Mouse (Mus musculus) liver, postnatal 0 days (tissue): ENCODE measurements around the gene Arid4b. TPM values are rescaled to one million over a fixed set of nuclear protein-coding genes. Genes with fewer than 3 reads are reported as not detected.

Source experiments
- ATAC-seq: fragments of 200-750 bp; cut with Nextera tagmentation; 2 replicates; pipeline ENCODE4 v1.8.0; 2017; ENCODE audit warnings: mild to moderate bottlenecking, moderate library complexity
- DNase-seq: peaks from one replicate; pipeline ENCODE4 v3.0.0-alpha.2; 2016
- H3K27ac ChIP-seq: fragments of 300-500 bp; sonication (generic); 2 replicates; pipeline ENCODE4 v1.5.1; 2014; ENCODE audit warnings: antibody characterized with exemption, moderate library complexity, mild to moderate bottlenecking, low read depth
- H3K27me3 ChIP-seq: fragments of 300-500 bp; sonication (generic); 2 replicates; pipeline ENCODE4 v1.6.1; 2014; ENCODE audit warnings: low read length, control low read depth, mixed read lengths; ENCODE audit not compliant: insufficient read depth
- H3K36me3 ChIP-seq: fragments of 300-500 bp; sonication (generic); replicated peaks from 2 replicates; pipeline ENCODE4 v1.6.1; 2014; ENCODE audit warnings: mild to moderate bottlenecking, control low read depth, low read length, moderate library complexity, mixed read lengths; ENCODE audit not compliant: insufficient read depth
- H3K4me1 ChIP-seq: fragments of 300-500 bp; sonication (generic); 2 replicates; pipeline ENCODE4 v1.6.1; 2014; ENCODE audit warnings: antibody characterized with exemption, mild to moderate bottlenecking, control low read depth; ENCODE audit not compliant: insufficient read depth
- H3K4me2 ChIP-seq: fragments of 300-500 bp; sonication (generic); 2 replicates; pipeline ENCODE4 v1.6.1; 2014; ENCODE audit warnings: low read depth, mild to moderate bottlenecking, low read length, moderate library complexity, mixed read lengths
- H3K4me3 ChIP-seq: fragments of 300-500 bp; sonication (generic); 2 replicates; pipeline ENCODE4 v1.5.1; 2014; ENCODE audit warnings: low read depth, low read length
- H3K9ac ChIP-seq: fragments of 300-500 bp; sonication (generic); replicated peaks from 2 replicates; pipeline ENCODE4 v1.6.1; 2014; ENCODE audit warnings: mild to moderate bottlenecking, moderate library complexity
- H3K9me3 ChIP-seq: fragments of 300-500 bp; sonication (generic); 2 replicates; pipeline ENCODE4 v1.6.1; 2016; ENCODE audit warnings: mild to moderate bottlenecking, control low read depth, low read length, mixed read lengths
- CTCF ChIP-seq: sonication (generic); IDR thresholded peaks from 2 replicates; pipeline ENCODE4 v1.5.1; 2016; ENCODE audit warnings: antibody characterized with exemption, low read depth
- EP300 ChIP-seq: IDR thresholded peaks from 2 replicates; pipeline ENCODE4 v1.6.1; 2016; ENCODE audit warnings: antibody characterized with exemption, low read depth, mild to moderate bottlenecking
- WGBS: fragments of 180-500 bp; shearing (Covaris S2); extraction: QIAGEN DNeasy Blood & Tissue Kit; methylation state at CpG from one replicate; pipeline ENCODE4 v1.1.7; 2014; ENCODE audit not compliant: insufficient replicate concordance; 5-methylcytosine and 5-hydroxymethylcytosine counted together
- polyA plus RNA-seq: library from polyadenylated mRNA; unstranded; fragments of >200 nt; fragmentation: Nextera tagmentation; extraction: Ambion mirVana; gene quantifications from 2 replicates; pipeline ENCODE4 v1.2.1, GENCODE M21; 2015

The Arid4b gene
- polyA plus RNA-seq, 1 experiment from 2014 or later = 17.1 TPM

DNA sequence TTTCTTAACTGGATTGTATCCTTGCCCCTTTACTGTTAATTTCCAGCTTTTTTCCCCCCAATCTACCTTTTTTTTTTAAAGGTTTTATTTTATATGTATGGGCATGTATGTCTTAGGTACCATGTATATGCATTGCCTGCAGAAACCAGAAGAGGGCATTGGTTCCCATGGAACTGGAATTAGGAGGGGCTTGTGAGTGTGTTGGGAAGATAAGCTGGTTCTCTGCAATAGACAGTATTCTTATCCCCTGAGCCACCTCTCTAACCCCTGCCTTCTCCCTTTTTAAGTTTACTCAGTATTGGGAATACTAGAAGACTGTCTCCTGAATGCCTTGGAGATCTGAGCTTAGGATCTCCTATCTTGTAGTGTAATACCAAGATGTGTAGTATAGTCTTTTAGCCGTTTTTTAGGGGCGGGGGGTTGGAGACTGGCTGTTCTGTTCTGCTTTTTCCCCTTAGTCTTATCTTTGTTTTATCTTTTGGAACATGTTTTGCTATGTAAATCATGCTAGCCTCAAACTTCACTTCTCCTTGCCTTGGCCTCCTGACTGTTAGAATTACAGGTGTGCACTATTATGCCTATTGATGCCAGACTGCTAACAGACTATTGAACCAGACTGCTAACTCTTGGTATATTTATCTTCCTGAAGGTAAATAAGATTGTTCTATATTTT lies 79.4 kb downstream of the Arid4b start:
- Histone ChIP-seq H3K4me1 (no peaks in the 10 kb centered on the region), H3K27ac (no peak overlapping the region), H3K27me3 (no peaks in the 10 kb centered on the region), H3K36me3 (0 out of 2 replicates have a peak, but pooled peaks cover 3% of the 10 kb centered on the region), H3K9ac (no peak overlapping the region), H3K4me3 (no peak overlapping the region), H3K4me2 (no peak overlapping the region), H3K9me3 (no peaks in the 10 kb centered on the region)
- ATAC-seq (peak; percentile 95), DNase-seq (peak; percentile 18)
- WGBS = 55% methylated on average over 2 of the region's 2 CpGs
- TF ChIP-seq EP300 (peak; percentile 85), CTCF (peak; percentile 68)

DNA sequence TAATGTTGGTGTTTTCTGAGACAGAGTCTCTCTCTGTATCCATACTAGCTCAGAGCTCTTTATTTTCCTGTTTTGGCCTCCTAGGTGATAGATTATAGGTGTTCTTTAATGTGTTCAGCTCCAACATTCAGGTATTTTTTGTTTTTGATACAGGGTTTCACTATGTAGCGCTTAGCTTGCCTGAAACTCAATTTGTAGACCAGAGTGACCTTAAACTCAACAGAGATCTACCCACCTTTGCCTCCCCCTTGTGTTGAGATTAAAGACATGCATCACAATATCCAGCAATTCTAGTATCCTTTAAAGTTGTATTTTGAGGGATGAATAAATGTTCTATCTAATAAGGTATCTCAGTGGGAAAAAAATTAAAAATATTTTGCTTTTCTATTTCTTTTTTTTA lies 115.0 kb downstream of the Arid4b start:
- Histone ChIP-seq H3K4me2 (no peak overlapping the region), H3K27me3 (no peaks in the 10 kb centered on the region), H3K27ac (no peak overlapping the region), H3K9me3 (no peaks in the 10 kb centered on the region), H3K4me1 (no peaks in the 10 kb centered on the region), H3K9ac (no peak overlapping the region), H3K4me3 (no peak overlapping the region), H3K36me3 (peaks cover 13% of the 10 kb centered on the region)
- WGBS = 89% methylated on average over 1 of the region's 1 CpGs
- DNase-seq (no peak), ATAC-seq (no peak)
- peak; percentile 60 for TF ChIP-seq CTCF
- TF ChIP-seq EP300 = no peak

DNA sequence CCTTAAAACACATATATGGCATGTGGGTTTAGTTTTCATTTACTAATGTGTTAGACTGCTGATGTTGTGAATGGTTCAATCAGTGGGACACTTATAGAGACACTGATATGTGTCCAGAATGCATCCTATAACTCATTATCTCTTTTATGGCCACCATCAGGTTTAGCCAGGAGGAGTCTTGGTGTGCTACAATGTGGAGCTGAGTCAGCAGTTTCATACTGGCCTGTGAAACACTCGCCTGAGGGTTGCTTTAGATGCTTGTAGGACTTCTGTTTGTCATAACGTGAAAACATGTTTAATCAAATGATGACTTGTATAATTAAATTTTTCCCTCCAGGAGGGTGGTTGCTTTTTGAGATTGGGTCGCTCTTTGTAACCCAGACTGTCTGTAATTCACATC lies 116.6 kb downstream of the Arid4b start:
- no peak overlapping the region for H3K4me2 ChIP-seq
- 89% methylated on average over 3 of the region's 3 CpGs for WGBS
- no peak overlapping the region for H3K27ac ChIP-seq
- no peak for DNase-seq
- H3K27me3 ChIP-seq = no peaks in the 10 kb centered on the region
- no peak overlapping the region for H3K9ac ChIP-seq
- no peak for TF ChIP-seq CTCF
- no peak for TF ChIP-seq EP300
- H3K36me3 ChIP-seq = peaks cover 18% of the 10 kb centered on the region
- ATAC-seq = no peak
- H3K4me1 ChIP-seq = no peaks in the 10 kb centered on the region
- H3K4me3 ChIP-seq = no peak overlapping the region
- H3K9me3 ChIP-seq = no peaks in the 10 kb centered on the region

DNA sequence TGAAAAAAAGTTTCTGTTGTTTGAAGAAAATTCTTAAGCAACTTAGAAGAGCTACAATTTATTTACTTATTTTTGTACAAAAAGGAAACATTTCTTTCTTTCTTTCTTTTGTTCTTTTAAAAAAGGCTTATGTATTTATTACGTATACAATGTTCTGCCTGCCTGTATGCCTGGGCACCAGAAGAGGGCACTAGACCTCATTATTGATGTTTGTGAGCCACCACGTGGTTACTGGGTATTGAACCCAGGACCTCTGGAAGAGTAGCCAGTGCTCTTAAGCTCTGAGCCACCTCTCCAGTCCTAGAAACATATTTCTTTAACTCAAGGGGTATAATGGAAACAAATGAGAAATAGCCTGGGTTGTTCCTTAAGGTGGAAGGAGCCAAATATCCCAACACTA lies 182.9 kb downstream of the Arid4b start:
- H3K27ac ChIP-seq = no peak overlapping the region
- H3K36me3 ChIP-seq = no peaks in the 10 kb centered on the region
- no peak overlapping the region for H3K4me3 ChIP-seq
- H3K9me3 ChIP-seq = no peaks in the 10 kb centered on the region
- ATAC-seq (no peak), DNase-seq (no peak)
- 45% methylated on average over 2 of the region's 2 CpGs for WGBS
- no peak overlapping the region for H3K9ac ChIP-seq
- no peaks in the 10 kb centered on the region for H3K4me1 ChIP-seq
- no peak for TF ChIP-seq EP300
- 0 out of 2 replicates have a peak, but pooled peaks have one; percentile 6 for TF ChIP-seq CTCF
- no peak overlapping the region for H3K4me2 ChIP-seq
- no peaks in the 10 kb centered on the region for H3K27me3 ChIP-seq

Other genes starting within 250 kb of the Arid4b start
- 8.1 and 9.7 TPM in 2 replicates for gene B3galnt2, start 108.8 kb upstream of the Arid4b start, polyA plus RNA-seq
- 17.1 and 22.1 TPM in 2 replicates for gene Tbce, start 23.6 kb upstream of the Arid4b start, polyA plus RNA-seq
- gene Ggps1, start 256 bp downstream of the Arid4b start, polyA plus RNA-seq = 9.0 and 10.2 TPM in 2 replicates